Mouse (Mus musculus): ENCODE data around the gene Filip1l.

Gene Filip1l

DNA sequence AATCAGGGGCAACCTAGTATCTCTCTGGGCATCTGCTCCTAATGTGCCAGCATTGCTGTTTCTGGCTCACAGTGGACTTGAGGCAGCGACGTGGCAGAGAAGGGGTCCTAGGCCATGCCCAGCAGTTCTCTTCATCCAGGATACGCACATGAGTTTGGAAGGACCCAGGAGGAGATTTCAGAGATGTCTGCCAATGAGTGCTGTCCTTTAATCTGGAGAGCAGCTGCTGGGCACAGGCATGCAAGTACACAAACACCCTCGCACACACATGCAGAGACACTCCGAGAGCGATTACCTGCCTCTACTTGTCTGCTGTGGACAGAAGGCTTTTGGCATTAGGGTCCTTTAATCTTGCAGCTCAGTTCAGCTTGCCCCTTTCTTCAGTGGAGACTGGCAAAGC, at the start of gene Filip1l:
Gene Filip1l (plus strand): TSS at position 343 of the 400 bp plus-strand sequence.
- DNase-seq: no peak

DNA sequence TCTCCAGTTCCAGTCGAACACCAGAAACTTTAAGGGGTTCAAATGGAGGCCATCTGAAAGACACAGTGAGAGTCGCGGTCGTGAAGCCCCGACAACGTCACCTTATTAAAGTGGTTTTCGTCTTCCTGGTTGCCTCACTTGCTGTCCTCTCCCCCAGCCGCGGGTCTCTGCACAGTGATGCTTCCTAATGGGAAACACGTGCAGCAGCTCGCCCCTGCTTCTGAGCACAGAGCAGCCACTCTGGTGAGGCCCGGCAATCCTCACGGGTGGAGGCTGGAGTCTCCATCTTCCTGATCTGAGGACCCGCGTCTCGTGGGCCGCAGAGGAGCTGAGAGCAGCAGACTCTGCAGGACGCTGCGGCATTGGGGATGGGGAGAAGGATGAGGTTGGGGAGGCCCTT, 49.2 kb upstream of the Filip1l start:
- no peak for DNase-seq

DNA sequence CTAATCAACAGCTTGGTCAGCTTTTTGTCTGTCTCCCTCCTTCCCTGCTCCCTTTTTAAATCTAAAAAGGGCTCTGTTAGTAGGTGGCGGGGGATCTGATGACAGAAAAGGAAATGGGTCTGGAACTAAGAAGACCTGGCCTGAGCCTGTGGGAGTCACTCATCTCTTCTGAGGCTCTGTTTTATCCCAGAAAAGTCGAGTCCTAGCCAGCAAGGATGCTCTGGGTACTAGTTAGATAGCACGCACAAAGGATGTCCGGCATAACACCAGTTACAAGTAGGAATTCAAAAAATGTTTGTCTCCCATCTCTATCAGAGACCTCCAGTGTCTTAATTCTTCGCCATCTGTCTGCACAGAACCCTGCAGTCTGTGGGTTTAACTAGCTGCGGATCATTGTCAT, 47.4 kb upstream of the Filip1l start:
- no peak for DNase-seq

DNA sequence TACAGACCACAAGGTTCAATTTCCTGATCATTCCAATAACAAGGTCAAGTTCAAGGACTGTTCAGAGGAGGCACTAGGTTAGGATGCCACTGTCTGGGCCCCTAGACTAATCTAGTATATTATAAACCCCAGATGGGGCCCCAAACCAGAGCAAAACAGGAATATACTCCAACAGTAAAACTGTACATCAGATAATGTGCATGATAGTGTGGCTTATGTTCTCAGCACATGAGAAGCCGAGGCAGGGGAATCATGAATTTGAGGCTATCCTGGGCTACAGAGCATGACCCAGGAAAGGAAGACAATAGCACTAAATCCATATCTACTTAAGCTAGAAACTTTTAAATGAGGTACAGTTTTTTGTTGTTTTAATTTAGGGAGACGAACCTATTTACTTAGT, 40.8 kb upstream of the Filip1l start:
- no peak for DNase-seq

DNA sequence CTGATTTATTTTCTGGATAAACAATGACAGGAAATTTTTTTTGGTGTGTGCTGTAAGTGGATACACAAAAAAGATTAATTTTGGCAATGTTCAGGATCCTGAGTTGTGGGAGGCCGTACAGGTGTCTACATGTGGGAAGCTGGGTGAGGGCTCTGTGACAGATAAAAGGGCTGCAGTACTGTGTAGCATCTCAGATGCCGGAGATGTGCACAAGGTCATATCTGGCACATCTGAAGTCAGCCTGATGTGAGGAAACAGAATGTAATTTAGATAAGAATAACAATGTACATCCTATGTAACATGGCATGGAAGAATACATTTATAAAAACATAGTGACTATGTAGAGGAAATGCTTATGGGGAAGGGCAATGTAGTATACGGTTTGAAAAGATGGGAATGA, 39.4 kb upstream of the Filip1l start:
- DNase-seq: no peak

DNA sequence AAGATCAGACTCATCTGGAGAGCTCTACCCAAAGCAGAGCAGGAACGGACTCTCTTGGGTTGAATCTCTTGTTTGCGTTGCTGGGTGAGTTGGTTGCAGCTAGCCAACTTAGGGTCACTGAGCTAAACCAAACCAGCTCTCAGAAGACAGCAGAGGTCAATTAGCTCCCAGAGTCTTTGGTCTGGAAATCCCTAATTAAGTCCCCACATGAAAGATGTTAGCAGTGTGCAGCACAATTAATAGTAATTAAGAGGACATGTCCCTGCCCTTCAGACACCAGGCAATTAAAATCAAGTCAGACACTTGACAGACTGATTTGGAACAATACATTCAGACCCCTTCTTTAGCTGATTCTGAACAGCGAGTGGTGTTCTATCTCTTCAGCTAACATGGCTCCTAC, 38.7 kb upstream of the Filip1l start:
- DNase-seq: no peak

DNA sequence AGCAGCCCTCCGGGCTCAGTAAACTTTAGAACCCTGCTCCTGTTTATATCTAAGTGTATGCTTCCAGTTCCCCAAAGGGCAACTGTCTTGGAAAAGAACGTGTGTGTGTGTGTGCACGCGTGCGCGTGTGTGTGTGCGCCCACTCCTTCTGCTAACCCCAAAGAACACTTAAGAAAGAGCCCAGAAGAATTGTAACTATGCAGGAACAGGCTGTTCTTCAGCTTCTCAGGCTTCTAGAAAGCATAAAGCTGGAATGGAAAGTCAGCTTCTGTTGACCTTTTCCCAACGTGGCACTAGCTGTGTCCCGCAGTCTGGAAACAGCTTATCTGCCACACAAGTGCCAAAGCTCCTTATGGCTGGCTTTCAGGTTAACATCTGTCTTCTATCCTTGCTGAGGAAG, 37.9 kb upstream of the Filip1l start:
- DNase-seq: peak in 1 of 2 experiments; percentile 55

DNA sequence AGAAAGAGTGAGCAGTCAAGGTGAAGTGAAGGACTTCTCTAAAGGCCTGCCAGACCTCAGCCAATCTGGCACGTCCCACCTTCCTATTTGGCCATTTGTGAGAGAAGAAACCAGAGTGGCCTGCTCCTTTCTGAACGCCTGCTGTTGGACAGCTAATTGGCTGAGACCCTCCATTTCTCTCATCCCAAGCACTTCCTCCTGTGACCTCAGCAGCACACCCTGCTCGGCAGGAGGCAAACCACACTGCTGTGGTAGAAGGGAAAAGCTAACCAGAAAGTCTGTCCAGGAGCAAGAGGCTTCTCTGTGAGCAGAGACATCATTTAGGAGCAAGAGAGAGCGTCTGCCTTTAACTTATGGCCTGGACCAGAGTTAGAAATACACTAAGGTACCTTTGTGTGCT, 35.8 kb upstream of the Filip1l start:
- no peak for DNase-seq

DNA sequence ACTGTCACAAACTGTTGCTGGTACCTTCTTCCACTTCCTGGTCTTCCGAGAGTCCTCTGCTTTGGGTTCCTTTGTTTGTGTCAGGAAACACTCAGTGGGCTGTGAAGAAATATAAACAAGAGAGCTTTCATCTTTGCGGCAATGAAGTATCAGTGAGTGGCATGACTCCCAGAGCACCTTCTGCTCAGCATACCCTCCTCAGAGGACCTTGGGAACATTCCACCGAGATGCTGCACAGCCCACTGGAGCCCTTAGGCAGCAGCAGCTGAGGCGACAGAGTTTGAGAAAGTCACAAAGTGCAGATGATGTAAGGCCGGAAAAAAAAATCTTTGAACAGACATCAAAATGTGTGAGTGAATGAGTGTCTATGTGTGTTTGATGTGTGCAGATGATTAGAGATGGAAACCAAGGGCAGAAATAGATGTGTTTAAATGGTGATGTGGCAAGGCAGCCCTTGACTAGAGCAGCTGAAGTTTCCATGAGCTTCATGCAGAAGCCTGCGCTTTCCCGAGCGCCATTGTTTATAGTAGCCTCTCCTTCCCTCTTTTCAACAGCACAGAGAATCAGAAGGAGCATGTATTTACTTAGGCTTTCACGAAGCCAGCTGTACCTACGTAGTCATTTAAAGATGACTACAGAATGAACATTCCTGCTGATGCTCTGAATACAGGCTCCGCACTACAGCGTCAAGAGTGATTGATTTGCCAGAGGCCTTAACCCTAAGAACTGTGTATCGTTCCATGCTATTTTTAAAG, 34.8 kb upstream of the Filip1l start:
- DNase-seq: peak; percentile 52 to 77

DNA sequence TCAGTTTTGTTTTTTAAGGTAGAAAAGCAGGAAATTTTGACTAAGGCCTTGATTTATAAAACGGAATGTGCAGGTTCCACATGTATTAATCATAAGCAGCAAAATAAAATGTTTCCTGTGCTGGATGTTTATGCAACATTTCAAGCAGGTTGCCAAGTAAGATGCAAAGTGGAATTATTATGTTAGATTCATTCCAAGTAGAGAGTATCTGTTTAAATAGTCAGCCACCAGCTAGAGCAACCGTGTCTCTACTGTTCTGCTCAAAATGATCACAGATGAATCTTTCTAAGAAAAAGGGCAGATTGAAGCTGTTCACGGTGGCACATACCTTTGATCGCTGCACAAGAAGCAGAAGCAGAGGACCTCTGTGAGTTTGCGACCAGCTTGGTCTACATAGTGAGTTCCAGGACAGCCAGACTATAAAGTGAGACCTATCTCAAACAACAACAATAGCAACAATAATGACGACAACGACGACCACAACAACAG, 34.2 kb upstream of the Filip1l start:
- no peak for DNase-seq

DNA sequence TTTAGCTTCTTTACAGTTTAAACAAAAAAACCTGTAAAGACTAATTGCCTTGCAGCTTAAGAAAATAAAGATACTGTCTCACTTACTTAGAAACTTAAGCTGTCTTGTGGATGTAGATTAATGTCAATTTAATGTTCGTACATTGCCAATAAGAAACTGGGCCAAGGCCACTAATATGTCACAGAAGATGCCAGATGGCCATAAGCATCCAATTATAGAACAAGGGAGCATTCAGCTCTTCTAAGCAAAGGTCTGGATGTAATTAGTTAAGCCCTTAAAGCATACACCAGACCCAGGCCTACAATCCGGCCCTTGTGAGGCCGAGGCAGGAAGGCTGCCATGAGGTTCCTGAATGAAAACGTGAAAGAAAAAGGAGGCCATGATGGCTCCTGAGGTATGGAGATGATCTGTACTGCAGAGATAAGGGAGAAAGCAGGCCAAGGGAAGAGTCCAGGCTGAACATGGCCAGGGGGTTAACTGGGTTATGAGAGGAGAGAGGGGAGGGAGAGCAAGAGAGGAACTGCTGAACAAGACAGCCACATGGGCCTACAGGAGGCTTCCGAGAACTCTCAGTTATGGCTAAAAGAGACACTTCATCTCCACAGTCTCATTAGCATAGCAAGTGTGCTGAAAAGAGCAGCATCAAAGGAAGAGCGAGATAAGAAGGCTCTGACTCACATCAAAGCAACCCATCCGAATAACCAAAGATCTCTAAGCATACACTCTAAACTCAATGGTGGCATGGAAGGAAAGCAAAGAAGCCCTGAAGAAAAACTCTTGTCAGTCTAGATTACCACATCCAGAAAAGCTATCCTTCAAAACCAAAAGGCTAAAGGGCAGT, 33.4 kb upstream of the Filip1l start:
- no peak for DNase-seq

DNA sequence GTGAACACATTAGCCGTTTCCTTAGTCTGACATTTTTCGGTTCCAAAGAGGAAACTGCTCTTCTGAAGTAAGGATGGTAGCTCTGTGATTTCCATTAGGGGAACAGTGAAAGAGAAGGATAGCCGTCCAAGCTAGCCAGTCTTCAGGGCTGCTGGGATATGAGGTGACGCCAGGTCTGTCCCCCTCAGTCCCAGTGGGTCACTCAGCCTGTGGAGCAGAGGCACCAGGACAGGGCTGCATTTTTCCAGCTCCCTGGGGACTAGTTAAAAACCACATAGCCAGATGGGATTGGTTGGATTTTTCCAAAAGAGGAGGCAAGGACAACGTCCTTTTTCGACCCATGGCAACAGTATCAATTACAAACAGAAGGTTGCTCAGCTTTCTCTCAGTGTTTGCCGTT, 25.9 kb upstream of the Filip1l start:
- no peak for DNase-seq

DNA sequence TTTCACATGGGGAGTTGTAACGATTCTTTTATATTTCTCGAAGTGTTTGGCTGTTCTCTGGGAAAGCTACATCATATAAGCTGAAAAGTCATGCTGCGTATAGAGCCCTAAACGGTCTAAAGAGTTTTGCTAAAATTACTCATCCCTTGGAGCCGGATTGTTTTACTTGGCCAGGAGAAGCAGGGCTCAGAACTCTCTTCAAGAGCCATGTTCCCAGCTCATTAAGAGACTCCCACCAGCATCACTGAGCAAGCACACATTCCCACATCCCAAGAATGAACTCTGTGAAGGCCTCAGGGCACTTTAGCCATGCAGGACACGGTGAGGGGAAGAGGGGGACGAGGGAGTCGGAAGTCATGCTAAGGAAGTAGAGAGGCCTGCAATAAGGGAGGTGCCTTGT, 23.9 kb upstream of the Filip1l start:
- DNase-seq: no peak

DNA sequence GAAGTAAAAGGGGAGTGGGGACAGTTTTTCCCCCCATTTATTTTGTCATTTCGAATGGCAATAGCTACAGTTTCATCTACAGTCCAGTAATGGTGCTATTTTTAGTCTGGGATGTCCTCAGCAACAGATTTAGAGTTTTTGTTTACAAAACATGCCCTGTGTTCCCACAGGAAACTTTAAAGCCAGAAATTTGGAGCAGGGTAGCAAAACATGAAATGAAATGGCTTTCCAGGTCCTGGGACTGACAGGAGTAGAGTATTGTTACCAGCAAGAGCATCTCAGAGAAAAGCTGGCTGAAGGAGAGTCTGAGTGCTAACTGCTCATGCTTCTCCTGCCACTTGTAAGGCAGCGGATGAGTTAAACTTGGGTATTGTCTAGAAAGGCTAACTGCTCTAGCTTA, 22.8 kb upstream of the Filip1l start:
- no peak for DNase-seq

DNA sequence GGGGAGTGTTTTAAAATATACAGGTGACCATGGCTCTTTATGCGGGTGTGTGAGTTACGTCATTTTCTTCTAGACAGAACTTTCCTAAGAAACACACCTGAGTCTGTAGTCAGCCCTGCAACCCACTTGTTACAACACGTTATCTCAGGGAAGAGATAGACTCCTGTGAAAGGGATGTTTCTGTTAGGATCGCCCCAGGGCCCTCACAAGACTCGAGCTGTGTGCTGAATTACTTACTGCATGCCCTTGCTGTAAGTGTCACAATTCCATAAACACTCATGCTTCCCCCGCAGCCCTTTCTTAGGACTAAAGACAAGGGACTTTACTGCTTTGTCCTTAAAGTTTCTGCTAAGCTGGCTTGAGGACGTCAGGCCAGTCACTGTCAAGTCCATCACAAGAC, 20.6 kb upstream of the Filip1l start:
- DNase-seq: no peak

DNA sequence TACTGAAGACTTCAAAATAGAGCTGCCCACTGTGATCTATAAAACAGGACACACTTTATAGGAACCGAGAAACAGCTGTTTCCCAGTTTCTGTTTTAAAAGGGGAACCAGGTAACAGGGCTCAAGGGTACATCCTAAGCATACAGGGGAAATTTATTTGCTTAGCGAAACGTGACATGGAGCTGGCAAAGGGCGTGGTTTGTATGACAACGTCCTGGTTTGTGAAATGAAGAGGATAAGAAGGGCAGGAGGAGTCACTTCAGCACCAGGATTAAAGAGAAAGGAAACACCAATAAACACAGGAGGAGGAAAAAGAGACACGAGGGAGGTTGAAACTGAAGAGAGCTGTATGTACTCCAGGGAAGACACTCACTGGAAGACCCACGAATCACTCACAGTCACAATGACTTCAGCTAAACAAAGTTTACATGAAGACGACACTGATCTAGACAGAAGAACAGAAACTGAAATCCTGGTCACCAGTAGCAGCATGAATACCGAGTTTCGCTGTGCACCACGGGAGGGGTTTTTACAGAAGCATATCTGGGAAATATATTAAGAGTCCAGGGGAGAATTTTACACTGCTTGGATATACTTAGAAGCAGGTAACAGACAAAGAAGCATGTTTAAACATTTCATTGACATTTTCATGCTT, 16.0 kb upstream of the Filip1l start:
- no peak for DNase-seq

DNA sequence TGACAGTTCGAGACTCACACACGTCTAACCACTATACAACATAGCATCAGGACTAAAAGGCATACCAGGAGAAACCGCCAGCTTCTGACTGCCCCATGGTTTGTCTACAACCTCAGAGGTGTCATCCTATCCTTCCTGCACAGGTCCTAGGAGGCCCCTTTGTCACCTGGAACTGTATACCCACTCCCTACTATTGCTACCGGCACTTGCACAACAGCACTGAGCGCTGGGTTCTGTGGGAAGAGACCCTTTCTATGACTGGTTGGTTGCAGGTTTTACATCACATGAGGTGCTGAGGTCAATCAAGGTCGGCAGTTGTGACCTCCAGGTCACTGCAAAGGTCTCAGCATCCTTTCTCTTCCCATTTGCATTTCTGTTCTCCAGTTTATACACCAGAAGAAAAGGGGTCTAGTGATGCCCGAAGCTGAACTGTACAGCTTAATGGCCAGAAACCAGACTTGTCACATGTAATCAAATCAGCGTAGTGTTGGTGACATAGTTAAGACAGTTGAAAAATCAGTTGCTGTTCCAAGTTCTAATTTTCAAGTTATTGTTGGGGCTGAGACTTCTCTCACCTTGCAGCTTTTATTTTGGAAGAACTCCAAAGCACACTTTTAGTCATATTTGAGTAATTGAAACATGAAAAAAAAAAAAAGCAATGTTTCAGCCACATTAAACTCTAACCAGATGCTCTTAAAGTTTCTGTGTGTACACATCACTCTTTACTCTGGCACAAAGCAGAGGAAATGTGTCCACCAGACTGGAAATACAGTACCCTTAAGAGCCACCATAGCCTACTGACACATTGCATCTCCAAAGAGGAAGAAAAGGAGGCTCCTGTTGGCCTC, 12.9 kb upstream of the Filip1l start:
- no peak for DNase-seq

DNA sequence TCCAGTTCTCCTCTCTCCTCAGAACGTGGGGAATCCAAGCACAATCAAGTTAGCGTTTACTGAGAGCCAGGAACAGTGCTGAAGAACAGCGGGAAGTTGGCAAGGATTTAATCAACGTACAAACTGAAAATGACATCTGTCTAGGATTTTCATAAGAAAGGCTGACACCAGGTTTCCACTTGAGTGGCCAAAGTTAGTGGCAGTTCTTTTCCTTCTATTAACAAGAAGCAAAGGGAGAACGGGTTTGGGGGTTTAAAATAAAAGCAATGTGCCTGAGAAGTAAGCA, 12.3 kb upstream of the Filip1l start:
- no peak for DNase-seq

DNA sequence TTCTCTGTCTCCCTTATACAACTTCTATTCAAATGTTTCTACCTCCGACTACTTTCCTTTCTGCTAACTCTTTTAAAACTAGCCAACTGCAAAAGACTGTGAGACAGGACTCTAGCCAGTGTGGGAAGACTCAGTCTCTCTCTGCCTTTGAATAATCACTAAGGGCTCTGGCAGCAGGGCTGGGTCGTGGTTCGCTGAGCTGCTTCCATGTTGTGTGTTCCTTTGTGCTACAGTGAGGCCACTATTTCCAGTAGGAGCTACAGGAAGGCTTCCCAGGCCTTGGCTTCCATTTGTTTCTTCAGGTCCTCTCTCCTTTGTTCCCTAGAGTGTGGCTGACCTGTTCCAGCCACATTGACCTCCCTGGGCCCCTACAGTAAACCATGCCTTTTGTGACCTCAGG, 6.6 kb upstream of the Filip1l start:
- DNase-seq: no peak

DNA sequence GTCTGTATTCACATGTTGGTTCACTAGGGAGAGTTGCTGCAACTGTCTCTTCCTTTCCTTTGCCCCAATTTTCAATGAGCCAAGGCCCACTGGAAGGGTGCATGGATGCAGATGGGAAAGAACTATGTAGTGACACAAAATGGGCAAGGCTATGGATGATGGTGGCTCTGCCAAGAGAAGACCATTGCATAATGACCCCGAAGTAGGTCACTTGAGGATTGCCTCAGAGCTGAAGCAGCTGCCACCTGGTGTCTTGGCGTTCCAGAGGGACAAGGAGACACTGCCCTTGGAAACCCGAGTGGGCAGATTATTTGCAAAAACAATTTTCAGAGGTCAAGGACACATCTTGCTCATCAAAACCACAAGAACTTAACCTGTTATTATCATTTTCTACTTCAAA, 3.9 kb upstream of the Filip1l start:
- DNase-seq: no peak

DNA sequence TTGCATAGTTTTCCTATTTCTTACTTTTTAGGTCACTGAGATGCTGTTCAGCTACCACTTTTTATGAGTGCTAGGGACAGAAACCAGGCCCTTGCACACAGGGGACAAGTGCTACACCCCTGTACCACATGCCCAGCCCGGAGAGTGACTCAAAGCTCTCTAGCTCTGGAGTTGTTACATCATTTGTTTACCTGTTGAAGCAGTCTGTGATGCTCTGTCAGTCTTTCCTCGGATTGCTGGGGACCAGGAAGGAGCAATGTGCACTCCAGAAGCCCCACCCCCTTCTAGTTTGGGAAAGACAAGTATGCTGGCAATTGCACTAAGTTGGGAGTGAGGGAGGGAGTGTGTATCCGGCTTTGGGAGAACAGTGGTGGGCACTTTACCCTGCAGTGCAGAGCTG, 3.2 kb upstream of the Filip1l start:
- peak; percentile 25 to 33 for DNase-seq

DNA sequence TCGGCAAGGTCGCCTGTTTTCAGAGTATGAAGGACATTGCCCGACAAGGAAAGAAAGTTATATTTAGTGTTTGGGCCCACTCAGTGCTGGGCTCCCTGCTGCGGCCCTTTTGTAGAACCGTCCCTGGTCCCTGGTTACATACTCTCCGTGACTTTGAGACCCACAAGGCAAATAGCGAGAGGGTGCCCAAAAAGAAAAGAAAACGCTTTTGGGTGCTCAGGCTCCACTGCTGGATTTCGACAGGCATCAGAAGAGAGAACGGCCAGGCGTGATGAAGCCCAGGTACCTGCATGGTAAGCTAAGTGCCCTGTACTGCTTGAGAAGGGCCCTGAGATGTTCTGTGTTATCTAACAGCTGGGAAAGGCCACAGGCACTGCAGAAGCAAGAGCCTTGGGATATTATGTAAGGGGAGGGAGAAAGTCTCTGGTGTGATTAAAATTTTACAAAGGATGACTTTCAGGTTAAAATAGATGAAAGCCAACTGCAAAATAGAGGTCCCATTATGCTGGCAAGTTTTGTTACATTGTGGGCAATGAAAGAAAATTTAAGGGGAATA, 351 bp downstream of the Filip1l start:
- DNase-seq: no peak

DNA sequence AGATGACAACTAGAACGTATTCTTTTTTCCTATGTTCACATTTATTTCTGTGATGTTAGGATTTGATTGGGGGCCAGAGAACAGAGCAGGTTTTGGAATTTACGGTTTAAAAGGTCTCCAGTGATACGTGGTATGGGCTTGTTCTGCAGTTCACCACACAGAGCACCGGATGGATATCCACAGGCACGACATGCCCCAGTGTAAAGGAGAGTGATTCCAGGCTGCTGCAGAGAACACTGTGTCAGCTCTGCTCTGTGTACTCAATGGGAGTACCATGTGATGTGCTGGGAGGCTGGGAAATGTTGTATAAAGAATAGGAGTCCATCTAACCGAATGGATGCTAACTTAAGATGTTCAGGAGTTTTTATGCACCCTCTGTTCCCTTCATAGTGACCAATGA, 1.0 kb downstream of the Filip1l start:
- DNase-seq: no peak

All from lung, postnatal 4 days (tissue).